Mouse (Mus musculus) liver, embryonic 12.5 days (tissue): ENCODE results near the gene Nudt7. TPM values are rescaled to one million over a fixed set of nuclear protein-coding genes. Genes with fewer than 3 reads are reported as not detected.

Source experiments
- ATAC-seq: fragments of 200-750 bp; cut with Nextera tagmentation; 2 replicates; pipeline ENCODE4 v1.8.0; 2017; ENCODE audit warnings: moderate number of reproducible peaks, mild to moderate bottlenecking, moderate library complexity
- H3K27ac ChIP-seq: fragments of 300-500 bp; sonication (generic); 2 replicates; pipeline ENCODE4 v1.5.1; 2016; ENCODE audit warnings: mild to moderate bottlenecking
- H3K27me3 ChIP-seq: fragments of 300-500 bp; sonication (generic); replicated peaks from 2 replicates; pipeline ENCODE4 v1.6.1; 2016; ENCODE audit warnings: mild to moderate bottlenecking, moderate library complexity
- H3K36me3 ChIP-seq: fragments of 300-500 bp; sonication (generic); 2 replicates; pipeline ENCODE4 v1.6.1; 2016; ENCODE audit warnings: mild to moderate bottlenecking, moderate library complexity
- H3K4me1 ChIP-seq: fragments of 300-500 bp; sonication (generic); 2 replicates; pipeline ENCODE4 v1.6.1; 2016
- H3K4me2 ChIP-seq: fragments of 300-500 bp; sonication (generic); 2 replicates; pipeline ENCODE4 v1.6.1; 2016; ENCODE audit warnings: mild to moderate bottlenecking, moderate library complexity
- H3K4me3 ChIP-seq: fragments of 300-500 bp; sonication (generic); 2 replicates; pipeline ENCODE4 v1.5.1; 2016; ENCODE audit warnings: mild to moderate bottlenecking, moderate library complexity
- H3K9ac ChIP-seq: fragments of 300-500 bp; sonication (generic); 2 replicates; pipeline ENCODE4 v1.6.1; 2016; ENCODE audit warnings: mild to moderate bottlenecking, moderate library complexity
- H3K9me3 ChIP-seq: fragments of 300-500 bp; sonication (generic); replicated peaks from 2 replicates; pipeline ENCODE4 v1.6.1; 2016; ENCODE audit warnings: mild to moderate bottlenecking, moderate library complexity
- WGBS: fragments of 180-500 bp; shearing (Covaris S2); methylation state at CpG from one replicate; pipeline ENCODE4 v1.1.7; 2016; ENCODE audit not compliant: insufficient replicate concordance; 5-methylcytosine and 5-hydroxymethylcytosine counted together
- polyA plus RNA-seq: library from polyadenylated mRNA; unstranded; fragments of >200 nt; fragmentation: Nextera tagmentation; extraction: Ambion mirVana; gene quantifications from 2 replicates; pipeline ENCODE4 v1.2.1, GENCODE M21; 2016

Nudt7 gene
- polyA plus RNA-seq, 1 experiment from 2014 or later = 14.6 TPM

DNA sequence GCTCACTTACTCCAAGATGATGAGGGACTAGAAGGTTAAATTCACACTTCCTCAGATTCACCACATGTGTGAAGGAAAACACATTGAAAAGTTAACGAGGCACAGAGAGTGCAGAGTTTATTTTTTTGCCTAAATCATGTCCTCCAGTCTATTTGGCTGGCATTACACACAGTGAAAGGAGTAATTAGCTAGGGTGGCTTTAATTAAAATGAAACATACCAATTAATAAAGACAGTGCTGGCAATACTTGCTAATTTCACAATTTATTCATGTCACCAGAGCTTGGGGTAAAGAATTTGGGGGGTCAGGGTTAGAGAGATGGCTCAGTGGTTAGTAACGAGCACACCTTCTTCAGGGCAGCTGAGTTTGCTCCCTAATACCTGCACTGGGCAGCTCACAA is 25.2 kb downstream of the Nudt7 start:
- WGBS = 53% methylated on average over 2 of the region's 2 CpGs
- no peak overlapping the region for H3K9ac ChIP-seq
- no peaks in the 10 kb centered on the region for H3K9me3 ChIP-seq
- ATAC-seq = no peak
- H3K36me3 ChIP-seq = no peaks in the 10 kb centered on the region
- H3K4me2 ChIP-seq = no peak overlapping the region
- H3K4me1 ChIP-seq = no peaks in the 10 kb centered on the region
- no peak overlapping the region for H3K4me3 ChIP-seq
- no peak overlapping the region for H3K27ac ChIP-seq
- H3K27me3 ChIP-seq = no peaks in the 10 kb centered on the region

DNA sequence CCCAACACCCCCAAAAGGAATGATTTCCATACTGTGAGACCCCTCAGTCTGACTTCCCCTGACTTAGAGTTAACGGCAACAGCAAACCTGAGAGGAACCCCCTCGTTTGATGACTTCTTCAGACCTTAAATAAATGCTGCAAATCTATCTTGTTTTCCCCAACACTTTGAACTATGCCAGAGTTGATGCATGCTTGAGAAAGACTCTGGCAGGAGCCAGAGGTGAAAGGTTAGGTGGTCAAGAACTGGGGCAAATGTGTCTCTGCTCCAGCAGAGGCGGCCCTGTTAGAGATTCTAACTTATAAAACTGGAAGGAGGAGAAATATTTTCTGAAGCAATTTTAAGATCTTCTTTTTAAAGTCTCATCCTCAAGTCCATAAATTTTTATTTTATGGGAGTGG is 26.3 kb downstream of the Nudt7 start:
- Histone ChIP-seq H3K36me3 (no peaks in the 10 kb centered on the region), H3K9me3 (no peaks in the 10 kb centered on the region), H3K27me3 (no peaks in the 10 kb centered on the region), H3K4me3 (no peak overlapping the region), H3K4me2 (no peak overlapping the region), H3K9ac (no peak overlapping the region), H3K27ac (no peak overlapping the region), H3K4me1 (no peaks in the 10 kb centered on the region)
- ATAC-seq = no peak
- 66% methylated on average over 3 of the region's 3 CpGs for WGBS

DNA sequence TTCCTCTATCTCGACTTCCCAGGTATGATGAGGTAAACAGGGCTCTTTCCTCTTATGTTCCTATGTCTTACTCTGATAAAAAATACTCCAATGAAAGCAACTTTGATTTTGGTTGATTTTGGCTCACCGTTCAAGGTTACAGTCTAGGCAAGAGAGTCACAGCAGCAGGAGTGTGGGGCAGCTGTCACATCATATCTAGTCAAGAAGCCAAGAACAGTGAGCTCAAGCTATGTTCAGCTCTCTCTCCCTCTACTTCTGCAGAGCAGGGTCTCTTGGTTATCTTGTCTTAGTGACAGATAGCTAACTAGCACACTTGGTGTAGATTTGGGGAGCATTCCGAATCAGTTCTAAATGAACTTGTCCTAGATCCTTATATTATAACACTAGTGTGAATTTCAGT is 30.5 kb downstream of the Nudt7 start:
- ATAC-seq = no peak

DNA sequence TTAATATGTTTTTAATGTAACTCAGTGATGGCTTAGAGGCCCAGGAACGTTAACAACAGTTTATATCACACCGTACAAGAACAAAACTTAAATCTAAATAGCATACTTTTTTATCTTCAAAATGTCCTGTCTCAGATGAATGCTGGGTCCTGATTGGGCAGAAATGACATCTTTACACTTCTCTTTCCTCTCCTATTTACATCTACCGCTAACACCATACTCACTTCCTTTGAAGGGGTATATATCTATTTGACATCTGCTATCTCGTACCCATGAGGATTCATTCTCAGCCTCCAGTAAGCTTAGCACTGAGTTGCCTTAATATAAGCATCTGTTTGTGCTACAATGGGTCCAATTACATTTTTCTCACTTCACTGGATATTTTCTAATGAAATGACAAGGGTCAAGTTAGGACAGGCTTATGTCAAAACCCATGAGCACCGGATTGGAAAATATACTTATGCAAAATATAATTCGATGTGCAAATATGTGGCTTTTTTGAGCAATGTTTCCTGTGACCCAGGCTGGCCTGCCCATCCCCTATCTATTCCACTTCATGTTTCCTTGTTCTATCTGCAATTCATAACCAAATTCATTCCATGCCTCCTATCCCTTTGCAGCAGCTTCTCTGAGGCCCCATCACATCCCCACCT is 31.2 kb downstream of the Nudt7 start:
- no peak overlapping the region for H3K4me2 ChIP-seq
- no peaks in the 10 kb centered on the region for H3K27me3 ChIP-seq
- 64% methylated on average over 6 of the region's 6 CpGs for WGBS
- H3K4me1 ChIP-seq = no peaks in the 10 kb centered on the region
- no peak overlapping the region for H3K27ac ChIP-seq
- no peaks in the 10 kb centered on the region for H3K9me3 ChIP-seq
- H3K4me3 ChIP-seq = no peak overlapping the region
- no peaks in the 10 kb centered on the region for H3K36me3 ChIP-seq
- H3K9ac ChIP-seq = no peak overlapping the region
- ATAC-seq = no peak

More for the DNA sequence above, 30.5 kb downstream of the Nudt7 start:
- no peak overlapping the region for H3K4me3 ChIP-seq
- H3K4me2 ChIP-seq = no peak overlapping the region
- H3K9me3 ChIP-seq = no peaks in the 10 kb centered on the region
- no peaks in the 10 kb centered on the region for H3K27me3 ChIP-seq
- no peak overlapping the region for H3K27ac ChIP-seq
- 48% methylated on average over 3 of the region's 3 CpGs for WGBS
- H3K9ac ChIP-seq = no peak overlapping the region
- no peaks in the 10 kb centered on the region for H3K4me1 ChIP-seq
- no peaks in the 10 kb centered on the region for H3K36me3 ChIP-seq

GRCm38 (mm10) chr8:114165741-114166140 is 32.4 kb downstream of the Nudt7 start:
- H3K4me3 ChIP-seq = no peak overlapping the region
- 65% methylated on average over 2 of the region's 2 CpGs for WGBS
- H3K27me3 ChIP-seq = no peaks in the 10 kb centered on the region
- no peaks in the 10 kb centered on the region for H3K4me1 ChIP-seq
- no peak overlapping the region for H3K9ac ChIP-seq
- H3K27ac ChIP-seq = no peak overlapping the region
- no peak overlapping the region for H3K4me2 ChIP-seq
- no peak for ATAC-seq
- H3K9me3 ChIP-seq = no peaks in the 10 kb centered on the region
- H3K36me3 ChIP-seq = no peaks in the 10 kb centered on the region

DNA sequence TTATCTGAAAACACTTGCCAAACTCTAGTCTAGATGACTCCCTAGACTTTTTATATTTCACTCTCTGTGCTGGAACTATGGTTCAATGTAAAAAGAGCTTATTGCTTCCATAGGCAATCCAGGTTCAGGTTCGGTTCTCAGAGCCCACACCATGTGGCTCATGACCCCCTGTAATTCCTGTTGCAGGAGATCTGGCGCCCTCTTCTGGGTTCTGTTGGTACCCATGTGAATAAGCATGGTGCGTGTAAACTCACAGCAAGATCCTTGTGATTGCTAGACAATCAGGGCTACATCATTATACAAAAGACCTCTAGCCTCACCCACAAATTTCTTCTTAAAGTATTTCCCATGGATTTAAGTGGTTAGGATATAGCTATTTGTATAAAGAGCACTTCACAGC is 43.4 kb downstream of the Nudt7 start:
- no peaks in the 10 kb centered on the region for H3K27me3 ChIP-seq
- no peak overlapping the region for H3K9ac ChIP-seq
- no peaks in the 10 kb centered on the region for H3K9me3 ChIP-seq
- no peak overlapping the region for H3K4me2 ChIP-seq
- H3K27ac ChIP-seq = no peak overlapping the region
- H3K4me3 ChIP-seq = no peak overlapping the region
- H3K4me1 ChIP-seq = no peaks in the 10 kb centered on the region
- 47% methylated on average over 3 of the region's 3 CpGs for WGBS
- H3K36me3 ChIP-seq = no peaks in the 10 kb centered on the region
- no peak for ATAC-seq

GRCm38 (mm10) chr8:114193334-114193733 is 60.0 kb downstream of the Nudt7 start:
- Histone ChIP-seq H3K4me2 (no peak overlapping the region), H3K9ac (no peak overlapping the region), H3K27ac (no peak overlapping the region), H3K4me1 (no peaks in the 10 kb centered on the region), H3K4me3 (no peak overlapping the region), H3K9me3 (no peaks in the 10 kb centered on the region), H3K36me3 (no peaks in the 10 kb centered on the region), H3K27me3 (no peaks in the 10 kb centered on the region)
- ATAC-seq = no peak
- WGBS = 46% methylated on average over 5 of the region's 5 CpGs

- WGBS = 48% methylated on average over 2 of the region's 2 CpGs
- no peak overlapping the region for H3K4me3 ChIP-seq
Measured at GRCm38 (mm10) chr8:114198990-114199389, 65.6 kb downstream of the Nudt7 start.

More at GRCm38 (mm10) chr8:114198990-114199389, 65.6 kb downstream of the Nudt7 start:
- H3K9ac ChIP-seq = no peak overlapping the region
- peaks cover 10% of the 10 kb centered on the region; the same call in 1 of the 2 replicates for H3K27me3 ChIP-seq
- H3K9me3 ChIP-seq = no peaks in the 10 kb centered on the region
- no peaks in the 10 kb centered on the region for H3K36me3 ChIP-seq
- no peaks in the 10 kb centered on the region for H3K4me1 ChIP-seq
- no peak for ATAC-seq
- H3K27ac ChIP-seq = no peak overlapping the region
- H3K4me2 ChIP-seq = no peak overlapping the region

Other genes starting within 250 kb of the Nudt7 start
- gene Vat1l, start 72.1 kb downstream of the Nudt7 start, polyA plus RNA-seq = 0.14 and 0.33 TPM in 2 replicates